ENCODE assay signal across 12 mouse cellular contexts in the genomic region with DNA sequence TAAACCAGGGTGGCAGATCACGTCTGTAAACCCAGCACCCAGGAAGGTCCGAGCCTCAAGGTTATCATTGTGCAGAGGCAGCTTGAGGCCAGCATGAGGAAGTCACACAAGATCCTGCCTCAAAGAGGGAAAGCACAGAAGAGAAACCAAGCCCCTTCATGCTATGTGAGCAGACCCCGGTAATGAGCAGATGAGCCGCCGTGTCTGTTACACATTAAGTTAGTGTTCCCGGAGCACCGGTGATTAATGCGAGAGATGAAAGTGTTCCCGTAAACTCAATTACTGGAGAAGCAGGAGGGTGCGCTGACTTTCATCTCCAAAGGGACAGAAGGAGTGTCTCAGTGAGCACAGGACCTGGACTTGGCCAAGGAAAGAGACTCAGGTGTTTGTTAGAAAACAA. TPM values are rescaled to one million over a fixed set of nuclear protein-coding genes. Genes with fewer than 3 reads are reported as not detected.
"Had no signal": no experiment of that assay in that cellular context is flagged by ENCODE, and none has a peak within 500 bp of the region (broad histone marks: within the 10 kb centered on the region; RNA-seq: fewer than 3 reads in every experiment).

No protein-coding gene starts in this region.

RNA-seq across cellular contexts. Expression of gene Mettl7a3, which starts 5.4 kb away (rescaled TPM):
- polyA plus RNA-seq: small intestine, adult 2 months; stomach, embryonic 14.5 days; stomach, embryonic 15.5 days; stomach, embryonic 16.5 days; stomach, postnatal 0 days; testis, adult 2 months; thymus, postnatal 0 days had no signal

RNA-seq across cellular contexts. Expression of gene Methig1, which starts 23.6 kb away (rescaled TPM):
- polyA plus RNA-seq: small intestine, adult 2 months; spleen, adult 2 months; stomach, postnatal 0 days; testis, adult 2 months; thymus, adult 2 months; urinary bladder, adult 2 months had no signal

RNA-seq across cellular contexts. Expression of gene Mettl7a2, which starts 23.7 kb away (rescaled TPM):
- polyA plus RNA-seq: neural tube, embryonic 14.5 days; neural tube, embryonic 15.5 days; small intestine, adult 2 months; spleen, adult 2 months; stomach, embryonic 14.5 days; stomach, embryonic 15.5 days; stomach, embryonic 16.5 days; stomach, postnatal 0 days; testis, adult 2 months; thymus, adult 2 months; thymus, postnatal 0 days; urinary bladder, adult 2 months had no signal

RNA-seq across cellular contexts. Expression of gene Higd1c, which starts 35.0 kb away (rescaled TPM):
- polyA plus RNA-seq: neural tube, embryonic 14.5 days; neural tube, embryonic 15.5 days; small intestine, adult 2 months; spleen, adult 2 months; stomach, embryonic 14.5 days; stomach, embryonic 15.5 days; stomach, embryonic 16.5 days; stomach, postnatal 0 days; testis, adult 2 months; thymus, adult 2 months; thymus, postnatal 0 days; urinary bladder, adult 2 months had no signal
